Mouse (Mus musculus): Measurements from ENCODE around the gene Chrm4. TPM values are rescaled to one million over a fixed set of nuclear protein-coding genes. Genes with fewer than 3 reads are reported as not detected.

Chrm4 gene
- total and polyA plus RNA-seq, 2 experiments, result not detected

DNA sequence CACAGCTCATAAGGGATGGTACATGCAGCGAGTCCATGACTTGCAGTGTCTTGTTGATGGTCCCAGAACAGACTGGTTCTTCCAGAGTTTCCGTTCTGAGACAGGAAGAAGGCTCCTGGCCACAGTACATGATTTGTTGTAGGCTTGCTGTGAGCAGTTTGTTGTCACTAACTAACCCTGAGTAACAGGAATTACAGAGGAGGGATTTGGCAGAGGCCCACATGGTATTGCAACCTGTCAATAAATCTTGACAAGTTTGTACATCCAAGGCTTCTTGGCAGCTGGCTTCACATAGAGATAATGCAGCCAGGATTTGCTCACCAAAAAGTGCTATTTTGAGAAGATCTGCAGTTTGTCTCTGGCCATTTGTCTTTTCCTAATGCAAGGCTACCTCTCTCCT, 20.9 kb upstream of the Chrm4 start:
- Histone ChIP-seq H3K4me1 (ENCODE audit: control insufficient read depth, insufficient read depth, low read length) (peaks cover 3% of the 10 kb centered on the region), H3K4me3 (ENCODE audit: insufficient read depth, low read depth, low read length) (no peak overlapping the region), H3K27me3 (ENCODE audit: control insufficient read depth, insufficient read depth, low read length) (no peaks in the 10 kb centered on the region), H3K27ac (replicated peaks; ENCODE audit: insufficient read depth, low read depth, low read length) (no peak overlapping the region), H3K79me2 (ENCODE audit: control insufficient read depth, insufficient read depth, low read length) (no peaks in the 10 kb centered on the region), H3K9ac (ENCODE audit: low read depth, low read length) (no peak overlapping the region), H3K36me3 (ENCODE audit: control insufficient read depth, insufficient read depth, low read length) (peaks cover 41% of the 10 kb centered on the region)
- peak; percentile 86 for DNase-seq (ENCODE audit: extremely low read depth, low read depth, low spot score)
- no peak for TF ChIP-seq POLR2A (IDR thresholded peaks at IDR 0.05; ENCODE audit: extremely low read depth, insufficient read depth, low read length)
- WGBS, result 49% methylated on average over 2 of the region's 2 CpGs

DNA sequence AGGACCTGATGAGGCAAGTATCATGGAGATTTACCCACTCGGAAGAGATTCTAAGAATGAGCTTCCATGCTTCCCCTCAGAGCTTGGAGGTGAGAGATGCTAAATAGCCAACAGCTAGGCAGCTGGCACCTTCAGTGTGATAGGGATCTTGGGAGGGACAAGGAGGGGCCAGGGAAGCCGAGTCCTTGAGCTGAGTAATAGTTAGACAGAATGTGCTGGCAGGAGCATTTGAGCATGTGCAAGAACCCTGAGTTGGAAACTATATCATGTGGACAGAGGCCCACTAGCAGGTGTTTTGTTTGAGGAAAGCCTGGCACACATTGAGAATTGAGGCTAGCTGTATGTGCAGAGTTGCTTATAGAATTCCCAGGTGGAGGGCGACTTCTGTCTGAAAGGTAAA, 14.4 kb upstream of the Chrm4 start:
- Histone ChIP-seq H3K27ac (replicated peaks; ENCODE audit: insufficient read depth, low read depth, low read length) (no peak overlapping the region), H3K4me1 (ENCODE audit: control insufficient read depth, insufficient read depth, low read length) (no peaks in the 10 kb centered on the region), H3K36me3 (ENCODE audit: control insufficient read depth, insufficient read depth, low read length) (peaks cover 57% of the 10 kb centered on the region), H3K27me3 (ENCODE audit: control insufficient read depth, insufficient read depth, low read length) (no peaks in the 10 kb centered on the region), H3K79me2 (ENCODE audit: control insufficient read depth, insufficient read depth, low read length) (no peaks in the 10 kb centered on the region), H3K4me3 (ENCODE audit: insufficient read depth, low read depth, low read length) (no peak overlapping the region), H3K9ac (ENCODE audit: low read depth, low read length) (no peak overlapping the region)
- no peak for DNase-seq (ENCODE audit: extremely low read depth, low read depth, low spot score)
- WGBS, result 85% methylated on average over 3 of the region's 3 CpGs
- TF ChIP-seq POLR2A (IDR thresholded peaks at IDR 0.05; ENCODE audit: extremely low read depth, insufficient read depth, low read length) (no peak), CTCF (IDR thresholded peaks at IDR 0.05; ENCODE audit: low read depth, low read length) (no peak)

DNA sequence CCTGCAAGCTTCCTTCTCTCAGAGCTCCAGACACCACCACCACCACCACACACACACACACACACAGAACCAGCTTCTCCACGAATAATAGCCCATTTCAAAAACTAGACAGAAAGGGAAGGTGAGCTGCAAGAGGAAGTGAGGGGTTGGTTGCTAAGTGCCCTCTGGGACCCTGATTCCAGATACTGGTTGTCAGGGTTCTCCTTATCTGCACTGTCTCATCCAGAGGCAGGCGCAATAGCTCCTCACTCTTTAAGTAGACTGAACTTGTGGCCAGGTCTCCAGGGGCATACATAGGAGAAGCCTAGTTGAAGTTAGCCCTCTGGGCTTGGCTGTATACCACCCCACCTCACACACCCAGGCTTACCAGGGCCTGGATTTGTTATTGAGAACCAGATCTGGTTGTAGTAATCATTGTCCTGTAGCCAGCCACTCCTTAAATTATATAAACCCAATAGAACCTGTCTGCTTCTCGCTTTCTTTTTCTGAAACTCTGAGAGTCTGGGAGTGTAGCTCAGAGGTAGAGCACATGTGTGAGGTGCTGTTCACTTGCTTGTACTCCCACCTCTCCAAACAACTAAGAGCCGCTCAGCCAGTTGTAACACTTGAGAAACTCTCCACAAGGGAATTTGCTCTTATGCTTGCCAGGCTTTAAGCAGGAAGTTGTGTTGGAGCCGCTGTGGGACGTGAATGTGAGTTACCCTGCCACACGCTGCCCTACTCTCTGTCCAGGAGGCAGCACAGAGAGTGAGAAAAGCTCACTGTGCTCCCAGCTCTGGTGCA, 13.5 kb upstream of the Chrm4 start:
- no peak overlapping the region for H3K27ac ChIP-seq (replicated peaks; ENCODE audit: insufficient read depth, low read depth, low read length)
- TF ChIP-seq CTCF (IDR thresholded peaks at IDR 0.05; ENCODE audit: low read depth, low read length) (no peak), POLR2A (IDR thresholded peaks at IDR 0.05; ENCODE audit: extremely low read depth, insufficient read depth, low read length) (no peak)
- H3K4me1 ChIP-seq (ENCODE audit: control insufficient read depth, insufficient read depth, low read length), result no peaks in the 10 kb centered on the region
- no peak overlapping the region for H3K9ac ChIP-seq (ENCODE audit: low read depth, low read length)
- no peak overlapping the region for H3K4me3 ChIP-seq (ENCODE audit: insufficient read depth, low read depth, low read length)
- WGBS, result 84% methylated on average over 7 of the region's 7 CpGs
- peaks cover 53% of the 10 kb centered on the region for H3K36me3 ChIP-seq (ENCODE audit: control insufficient read depth, insufficient read depth, low read length)
- no peaks in the 10 kb centered on the region for H3K79me2 ChIP-seq (ENCODE audit: control insufficient read depth, insufficient read depth, low read length)
- H3K27me3 ChIP-seq (ENCODE audit: control insufficient read depth, insufficient read depth, low read length), result no peaks in the 10 kb centered on the region
- DNase-seq (ENCODE audit: extremely low read depth, low read depth, low spot score), result no peak

DNA sequence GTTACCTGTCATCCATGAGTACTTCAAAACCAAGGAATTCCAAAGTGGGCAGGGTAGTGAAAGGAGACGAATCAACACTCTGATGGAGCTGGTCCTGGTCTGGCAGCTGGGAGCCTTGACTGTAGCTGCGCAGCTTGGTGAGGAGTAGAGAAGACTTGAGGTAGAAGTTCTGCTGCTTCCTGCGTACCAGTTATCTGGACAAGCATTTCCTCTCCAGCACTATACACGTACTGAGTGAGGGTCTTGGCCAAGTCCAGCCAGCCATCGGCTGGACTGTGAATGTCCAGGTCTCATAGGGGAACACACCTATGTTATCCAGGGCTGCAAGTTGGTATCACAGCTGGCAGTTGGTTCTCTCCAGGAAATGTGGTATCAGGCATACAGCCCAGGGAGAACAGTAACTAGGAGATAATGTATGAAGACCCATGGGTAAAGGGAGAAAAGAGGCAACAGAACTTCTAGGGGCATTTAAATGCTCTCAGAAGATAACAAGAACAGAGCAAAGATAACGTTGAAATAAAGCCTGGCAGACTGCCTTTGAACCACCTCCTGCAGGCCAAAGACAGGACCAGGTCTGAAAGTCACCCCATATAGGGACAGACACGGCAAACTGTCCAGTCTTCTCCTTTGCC, 10.6 kb upstream of the Chrm4 start:
- Histone ChIP-seq H3K36me3 (ENCODE audit: control insufficient read depth, insufficient read depth, low read length) (peaks cover 30% of the 10 kb centered on the region), H3K4me3 (ENCODE audit: insufficient read depth, low read depth, low read length) (no peak overlapping the region), H3K27me3 (ENCODE audit: control insufficient read depth, insufficient read depth, low read length) (no peaks in the 10 kb centered on the region), H3K9ac (ENCODE audit: low read depth, low read length) (no peak overlapping the region), H3K27ac (replicated peaks; ENCODE audit: insufficient read depth, low read depth, low read length) (no peak overlapping the region), H3K79me2 (ENCODE audit: control insufficient read depth, insufficient read depth, low read length) (no peaks in the 10 kb centered on the region), H3K4me1 (ENCODE audit: control insufficient read depth, insufficient read depth, low read length) (no peaks in the 10 kb centered on the region)
- no peak for TF ChIP-seq POLR2A (IDR thresholded peaks at IDR 0.05; ENCODE audit: extremely low read depth, insufficient read depth, low read length)
- no peak for TF ChIP-seq CTCF (IDR thresholded peaks at IDR 0.05; ENCODE audit: low read depth, low read length)
- no peak for DNase-seq (ENCODE audit: extremely low read depth, low read depth, low spot score)
- 87% methylated on average over 7 of the region's 7 CpGs for WGBS

DNA sequence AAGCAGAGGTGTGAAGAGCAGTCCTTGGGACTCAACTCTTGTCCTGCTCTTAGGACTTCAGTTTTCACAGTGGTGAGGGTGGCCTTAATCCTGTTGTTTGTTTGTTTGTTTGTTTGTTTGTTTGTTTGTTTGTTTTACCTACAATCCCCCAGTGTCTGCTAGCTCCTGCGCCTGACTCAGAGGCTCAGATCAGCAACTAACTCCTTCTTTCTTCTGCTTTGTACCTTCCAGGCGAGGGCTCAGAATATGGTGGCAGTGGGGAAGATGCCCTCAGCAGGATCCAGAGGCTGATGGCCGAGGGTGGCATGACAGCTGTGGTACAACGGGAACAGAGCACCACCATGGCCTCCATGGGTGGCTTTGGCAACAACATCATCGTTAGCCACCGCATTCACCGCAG, 10.0 kb upstream of the Chrm4 start:
- H3K4me1 ChIP-seq (ENCODE audit: control insufficient read depth, insufficient read depth, low read length), result no peaks in the 10 kb centered on the region

DNA sequence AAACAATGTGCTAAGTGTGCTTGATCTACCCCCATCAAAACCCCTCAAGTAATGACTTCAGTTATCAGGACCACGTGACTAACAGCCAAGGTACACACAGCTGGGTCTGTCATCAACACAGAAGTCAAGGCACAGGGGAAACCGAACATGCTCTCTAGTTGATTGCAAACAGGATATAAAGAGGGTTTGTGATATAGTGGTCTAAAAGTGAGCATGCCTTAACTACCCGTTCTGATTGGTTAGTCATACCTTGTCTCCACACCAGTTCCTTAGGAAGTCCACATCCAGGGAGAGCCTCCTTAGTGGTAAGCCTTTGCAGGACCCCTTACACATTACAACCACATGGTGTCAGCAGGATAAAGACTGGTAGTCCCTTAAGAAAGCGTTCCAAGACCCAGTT, 6.9 kb upstream of the Chrm4 start:
- 66% methylated on average over 4 of the region's 4 CpGs for WGBS
- H3K4me1 ChIP-seq (ENCODE audit: control insufficient read depth, insufficient read depth, low read length), result peaks cover 5% of the 10 kb centered on the region
- peaks cover 21% of the 10 kb centered on the region for H3K27me3 ChIP-seq (ENCODE audit: control insufficient read depth, insufficient read depth, low read length)
- no peak for DNase-seq (ENCODE audit: extremely low read depth, low read depth, low spot score)
- no peak overlapping the region for H3K9ac ChIP-seq (ENCODE audit: low read depth, low read length)
- no peaks in the 10 kb centered on the region for H3K79me2 ChIP-seq (ENCODE audit: control insufficient read depth, insufficient read depth, low read length)
- H3K4me3 ChIP-seq (ENCODE audit: insufficient read depth, low read depth, low read length), result no peak overlapping the region
- peaks cover 2% of the 10 kb centered on the region; the same call in 1 of the 2 replicates for H3K36me3 ChIP-seq (ENCODE audit: control insufficient read depth, insufficient read depth, low read length)
- TF ChIP-seq POLR2A (IDR thresholded peaks at IDR 0.05; ENCODE audit: extremely low read depth, insufficient read depth, low read length) (no peak), CTCF (IDR thresholded peaks at IDR 0.05; ENCODE audit: low read depth, low read length) (no peak)
- H3K27ac ChIP-seq (replicated peaks; ENCODE audit: insufficient read depth, low read depth, low read length), result no peak overlapping the region

More for the DNA sequence above, 10.0 kb upstream of the Chrm4 start:
- WGBS, result 92% methylated on average over 7 of the region's 7 CpGs
- no peak for DNase-seq (ENCODE audit: extremely low read depth, low read depth, low spot score)
- no peak overlapping the region for H3K4me3 ChIP-seq (ENCODE audit: insufficient read depth, low read depth, low read length)
- no peak overlapping the region for H3K27ac ChIP-seq (replicated peaks; ENCODE audit: insufficient read depth, low read depth, low read length)
- H3K36me3 ChIP-seq (ENCODE audit: control insufficient read depth, insufficient read depth, low read length), result peaks cover 24% of the 10 kb centered on the region
- no peak overlapping the region for H3K9ac ChIP-seq (ENCODE audit: low read depth, low read length)
- H3K79me2 ChIP-seq (ENCODE audit: control insufficient read depth, insufficient read depth, low read length), result no peaks in the 10 kb centered on the region
- peaks cover 4% of the 10 kb centered on the region for H3K27me3 ChIP-seq (ENCODE audit: control insufficient read depth, insufficient read depth, low read length)
- no peak for TF ChIP-seq POLR2A (IDR thresholded peaks at IDR 0.05; ENCODE audit: extremely low read depth, insufficient read depth, low read length)
- no peak for TF ChIP-seq CTCF (IDR thresholded peaks at IDR 0.05; ENCODE audit: low read depth, low read length)
